Mouse (Mus musculus) MEL (cell line): ENCODE data around the gene Aebp1. TPM values are rescaled to one million over a fixed set of nuclear protein-coding genes. Genes with fewer than 3 reads are reported as not detected.

ENCODE experiments used
- DNase-seq: peaks from one replicate; pipeline ENCODE4 v3.0.0; 2011; ENCODE audit warnings: low read depth, low spot score
- H3K27ac ChIP-seq: 2 replicates; pipeline ENCODE4 v1.5.1; 2012; ENCODE audit warnings: low read depth, mild to moderate bottlenecking, control low read depth, low read length, moderate library complexity; ENCODE audit not compliant: control insufficient read depth
- H3K27me3 ChIP-seq, 2 experiments: fragments of 150-350 bp in 1 of 2; sonication (generic) in 1 of 2; 2 replicates each; pipeline ENCODE4 v1.6.1; 2012; ENCODE audit warnings: low read length in 2 of 2, mild to moderate bottlenecking in 2 of 2, improper control_type of control experiment in 1 of 2, moderate library complexity in 1 of 2; ENCODE audit not compliant: insufficient read depth in 2 of 2, control insufficient read depth in 1 of 2
- H3K36me3 ChIP-seq, 2 experiments: 2 replicates each; pipeline ENCODE4 v1.6.1; 2012 to 2014; ENCODE audit warnings: low read length in 2 of 2, improper control_type of control experiment in 1 of 2, inconsistent platforms in 1 of 2, mild to moderate bottlenecking in 1 of 2; ENCODE audit not compliant: insufficient read depth in 2 of 2, control insufficient read depth in 1 of 2
- H3K4me1 ChIP-seq, 2 experiments: fragments of 150-350 bp in 1 of 2; sonication (generic) in 1 of 2; 2 replicates each; pipeline ENCODE4 v1.6.1; 2012; ENCODE audit warnings: low read length in 2 of 2, improper control_type of control experiment in 1 of 2, mild to moderate bottlenecking in 1 of 2; ENCODE audit not compliant: insufficient read depth in 2 of 2, control insufficient read depth in 1 of 2
- H3K4me3 ChIP-seq, 2 experiments: fragments of 150-350 bp in 1 of 2; sonication (generic) in 1 of 2; 2 replicates each; pipeline ENCODE4 v1.5.1; 2012; ENCODE audit warnings: low read depth in 2 of 2, low read length in 2 of 2, mild to moderate bottlenecking in 2 of 2, moderate library complexity in 2 of 2, control low read depth in 1 of 2, improper control_type of control experiment in 1 of 2; ENCODE audit not compliant: control insufficient read depth in 1 of 2, insufficient read depth in 1 of 2
- H3K79me2 ChIP-seq: 2 replicates; pipeline ENCODE4 v1.6.1; 2012; ENCODE audit warnings: mild to moderate bottlenecking, low read length, moderate library complexity; ENCODE audit not compliant: control insufficient read depth, poor library complexity, insufficient read depth
- H3K9ac ChIP-seq: 2 replicates; pipeline ENCODE4 v1.6.1; 2012; ENCODE audit warnings: low read depth, mild to moderate bottlenecking, control low read depth, low read length, moderate library complexity; ENCODE audit not compliant: control insufficient read depth, poor library complexity, severe bottlenecking
- H3K9me3 ChIP-seq: fragments of 150-350 bp; sonication (generic); replicated peaks from 2 replicates; pipeline ENCODE4 v1.6.1; 2012; ENCODE audit warnings: mild to moderate bottlenecking, low read length, improper control_type of control experiment, moderate library complexity; ENCODE audit not compliant: insufficient read depth
- BHLHE40 ChIP-seq: IDR thresholded peaks from 2 replicates; pipeline ENCODE4 v1.6.1; 2012; ENCODE audit warnings: low read depth, mild to moderate bottlenecking, inconsistent platforms, low read length, improper control_type of control experiment, borderline replicate concordance
- CHD2 ChIP-seq: IDR thresholded peaks from 2 replicates; pipeline ENCODE4 v1.6.1; 2011; ENCODE audit warnings: low read length, improper control_type of control experiment
- CTCF ChIP-seq, 3 experiments: IDR thresholded peaks in 2 of 3; conservative IDR thresholded peaks in 1 of 3; 2 replicates each; pipeline ENCODE4 v1.5.1; 2011 to 2012; ENCODE audit warnings: low read length in 3 of 3, low read depth in 2 of 3, mild to moderate bottlenecking in 2 of 3, improper control_type of control experiment in 1 of 3, inconsistent platforms in 1 of 3, mixed read lengths in 1 of 3, moderate library complexity in 1 of 3; ENCODE audit not compliant: control insufficient read depth in 1 of 3, insufficient read depth in 1 of 3, poor library complexity in 1 of 3, severe bottlenecking in 1 of 3
- E2F4 ChIP-seq: IDR thresholded peaks from 2 replicates; pipeline ENCODE4 v1.6.1; 2011; ENCODE audit warnings: low read depth, low read length, improper control_type of control experiment, borderline replicate concordance
- GABPA ChIP-seq: IDR thresholded peaks from 2 replicates; pipeline ENCODE4 v1.6.1; 2012; ENCODE audit warnings: low read depth, mild to moderate bottlenecking, inconsistent platforms, low read length, improper control_type of control experiment, moderate library complexity
- GATA1 ChIP-seq: IDR thresholded peaks from 2 replicates; pipeline ENCODE4 v1.6.1; 2011; ENCODE audit warnings: low read depth, low read length, improper control_type of control experiment
- HCFC1 ChIP-seq: IDR thresholded peaks from 2 replicates; pipeline ENCODE4 v1.6.1; 2012; ENCODE audit warnings: low read depth, mild to moderate bottlenecking, inconsistent platforms, low read length, improper control_type of control experiment, moderate library complexity
- KAT2A ChIP-seq: conservative IDR thresholded peaks from 2 replicates; pipeline ENCODE4 v1.6.1; 2012; ENCODE audit warnings: low read depth, low read length, improper control_type of control experiment, inconsistent platforms
- MAFK ChIP-seq: IDR thresholded peaks from 2 replicates; pipeline ENCODE4 v1.6.1; 2011; ENCODE audit warnings: low read depth, mild to moderate bottlenecking, low read length, improper control_type of control experiment, borderline replicate concordance
- MAX ChIP-seq: IDR thresholded peaks from 2 replicates; pipeline ENCODE4 v1.6.1; 2011; ENCODE audit warnings: low read length, improper control_type of control experiment
- MAZ ChIP-seq: IDR thresholded peaks from 2 replicates; pipeline ENCODE4 v1.6.1; 2012; ENCODE audit warnings: low read depth, mild to moderate bottlenecking, inconsistent platforms, low read length, improper control_type of control experiment
- MXI1 ChIP-seq: IDR thresholded peaks from 2 replicates; pipeline ENCODE4 v1.6.1; 2011; ENCODE audit warnings: mild to moderate bottlenecking, low read depth, low read length, improper control_type of control experiment
- POLR2A ChIP-seq, 2 experiments: IDR thresholded peaks; 2 replicates each; pipeline ENCODE4 v1.6.1; 2011 to 2012; ENCODE audit warnings: low read length in 2 of 2, mild to moderate bottlenecking in 2 of 2, control low read depth in 1 of 2, improper control_type of control experiment in 1 of 2, low read depth in 1 of 2, moderate library complexity in 1 of 2; ENCODE audit not compliant: control insufficient read depth in 1 of 2, insufficient read depth in 1 of 2, poor library complexity in 1 of 2
- POLR2AphosphoS2 ChIP-seq: IDR thresholded peaks from 2 replicates; pipeline ENCODE4 v1.6.1; 2011; ENCODE audit warnings: low read length, improper control_type of control experiment
- POLR2AphosphoS5 ChIP-seq: IDR thresholded peaks from 2 replicates; pipeline ENCODE4 v1.6.1; 2012; ENCODE audit warnings: low read depth, borderline replicate concordance, mild to moderate bottlenecking, inconsistent platforms, low read length, moderate library complexity, mixed read lengths
- RAD21 ChIP-seq: IDR thresholded peaks from 2 replicates; pipeline ENCODE4 v1.6.1; 2011; ENCODE audit warnings: mild to moderate bottlenecking, low read depth, low read length, improper control_type of control experiment
- SIN3A ChIP-seq: IDR thresholded peaks from 2 replicates; pipeline ENCODE4 v1.6.1; 2012; ENCODE audit warnings: low read length, improper control_type of control experiment, inconsistent platforms
- TBP ChIP-seq: IDR thresholded peaks from 2 replicates; pipeline ENCODE4 v1.8.0; 2011; ENCODE audit warnings: low read depth, low read length, improper control_type of control experiment
- USF1 ChIP-seq: IDR thresholded peaks from 2 replicates; pipeline ENCODE4 v1.6.1; 2014; ENCODE audit warnings: low read depth, mild to moderate bottlenecking, inconsistent platforms, low read length, improper control_type of control experiment, moderate library complexity
- USF2 ChIP-seq, 2 experiments: IDR thresholded peaks; 2 replicates each; pipeline ENCODE4 v1.6.1; 2011 to 2012; ENCODE audit warnings: improper control_type of control experiment in 2 of 2, low read length in 2 of 2, borderline replicate concordance in 1 of 2, inconsistent platforms in 1 of 2, low read depth in 1 of 2, mild to moderate bottlenecking in 1 of 2; ENCODE audit not compliant: insufficient read depth in 1 of 2
- ZKSCAN1 ChIP-seq: IDR thresholded peaks from 2 replicates; pipeline ENCODE4 v1.6.1; 2012; ENCODE audit warnings: low read depth, mild to moderate bottlenecking, inconsistent platforms, low read length, improper control_type of control experiment, moderate library complexity
- ZNF384 ChIP-seq: IDR thresholded peaks from 2 replicates; pipeline ENCODE4 v1.6.1; 2012; ENCODE audit warnings: low read depth, mild to moderate bottlenecking, inconsistent platforms, low read length, improper control_type of control experiment
- polyA plus RNA-seq, 2 experiments: library from polyadenylated mRNA; stranded (reverse) in 1 of 2; unstranded in 1 of 2; fragments of >175 nt in 1 of 2; fragments of >200 nt in 1 of 2; gene quantifications; 2 replicates each; pipeline versions ENCODE4 v1.2.1 to v1.2.4; 2012; ENCODE audit warnings: low replicate concordance in 2 of 2, low read depth in 1 of 2; ENCODE audit not compliant: insufficient read length in 2 of 2, insufficient read depth in 1 of 2, missing spikeins in 1 of 2
- total RNA-seq: library from RNA; depleted of rRNA; stranded (reverse); fragments of 300-350 nt; gene quantifications from 2 replicates; pipeline ENCODE4 v1.2.3, GENCODE M21; 2012

The Aebp1 gene
- total and polyA plus RNA-seq, 3 experiments, result 0.10 TPM; not detected in 2

- H3K27ac ChIP-seq, result no peak overlapping the region
- H3K36me3 ChIP-seq, result no peaks in the 10 kb centered on the region
- H3K9me3 ChIP-seq, result no peaks in the 10 kb centered on the region
- TF ChIP-seq MAX (no peak), USF1 (no peak), CHD2 (no peak), USF2 (IDR thresholded peaks at IDR 0.05; ENCODE audit: borderline replicate concordance in 1 of 2, insufficient read depth in 1 of 2, low read depth in 1 of 2, low read length in 2 of 2) (no peak), KAT2A (no peak), SIN3A (no peak)
- TF ChIP-seq, all 39 proteins: peak for 0
- Histone ChIP-seq H3K27me3 (peaks cover 0 to 5% of the 10 kb centered on the region in 2 experiments; a peak in 3 of 4 replicates), H3K4me1 (0 out of 4 replicates have a peak, but pooled peaks cover 0 to 2% of the 10 kb centered on the region in 2 experiments), H3K4me3 (no peak overlapping the region), H3K79me2 (no peaks in the 10 kb centered on the region), H3K9ac (no peak overlapping the region)
- DNase-seq, result no peak
Observed at GRCm38 (mm10) chr11:5904871-5905270, 43.1 kb downstream of the Aebp1 start.

GRCm38 (mm10) chr11:5905778-5906518 lies 44.2 kb downstream of the Aebp1 start:
- Histone ChIP-seq H3K79me2 (no peaks in the 10 kb centered on the region), H3K27me3 (peaks cover 0 to 5% of the 10 kb centered on the region in 2 experiments; a peak in 3 of 4 replicates), H3K9me3 (no peaks in the 10 kb centered on the region)

More at GRCm38 (mm10) chr11:5905778-5906518, 44.2 kb downstream of the Aebp1 start:
- Histone ChIP-seq H3K9ac (no peak overlapping the region), H3K4me3 (no peak overlapping the region), H3K4me1 (0 out of 4 replicates have a peak, but pooled peaks cover 0 to 2% of the 10 kb centered on the region in 2 experiments), H3K27ac (no peak overlapping the region), H3K36me3 (no peaks in the 10 kb centered on the region)
- TF ChIP-seq BHLHE40 (no peak), MAZ (no peak), POLR2AphosphoS2 (no peak), SIN3A (no peak), MAFK (no peak), ZNF384 (no peak), ZKSCAN1 (no peak), MXI1 (no peak), GABPA (no peak), MAX (no peak), USF2 (IDR thresholded peaks at IDR 0.05; ENCODE audit: borderline replicate concordance in 1 of 2, insufficient read depth in 1 of 2, low read depth in 1 of 2, low read length in 2 of 2) (no peak), TBP (no peak), E2F4 (no peak), HCFC1 (no peak), RAD21 (no peak), POLR2AphosphoS5 (no peak), CTCF (IDR thresholded peaks at IDR 0.05 in 2 of 3, conservative IDR thresholded peaks at IDR 0.05 in 1 of 3; ENCODE audit: control insufficient read depth in 1 of 3, insufficient read depth in 1 of 3, low read depth in 2 of 3, low read length in 3 of 3, poor library complexity in 1 of 3, severe bottlenecking in 1 of 3) (no peak), USF1 (no peak), POLR2A (IDR thresholded peaks at IDR 0.05; ENCODE audit: control insufficient read depth in 1 of 2, insufficient read depth in 1 of 2, low read depth in 1 of 2, low read length in 2 of 2, poor library complexity in 1 of 2) (no peak), GATA1 (no peak)
- DNase-seq, result no peak
